Mouse (Mus musculus) c-Kit-positive CD71-positive TER-119-positive erythroid progenitor cells, embryonic 14.5 days (primary cell): ENCODE results near the gene Bex4.
A peak's percentile ranks its signal among the peaks of the same experiment; 100 is the strongest.
"Not testable (repeated sequence)": the region's sequence is repeated elsewhere in the genome, so short reads cannot be mapped to it uniquely, and the experiment has no call there.

ENCODE experiments used
- DNase-seq: peaks from one replicate; pipeline ENCODE4 v3.0.0-alpha.2; 2013; ENCODE audit warnings: low spot score

Gene Bex4

GRCm38 (mm10) chrX:136138827-136139639 lies at the start of gene Bex4:
TSS of gene Bex4 (plus strand) at chrX:136138996.
- DNase-seq, result not testable (repeated sequence)

DNA sequence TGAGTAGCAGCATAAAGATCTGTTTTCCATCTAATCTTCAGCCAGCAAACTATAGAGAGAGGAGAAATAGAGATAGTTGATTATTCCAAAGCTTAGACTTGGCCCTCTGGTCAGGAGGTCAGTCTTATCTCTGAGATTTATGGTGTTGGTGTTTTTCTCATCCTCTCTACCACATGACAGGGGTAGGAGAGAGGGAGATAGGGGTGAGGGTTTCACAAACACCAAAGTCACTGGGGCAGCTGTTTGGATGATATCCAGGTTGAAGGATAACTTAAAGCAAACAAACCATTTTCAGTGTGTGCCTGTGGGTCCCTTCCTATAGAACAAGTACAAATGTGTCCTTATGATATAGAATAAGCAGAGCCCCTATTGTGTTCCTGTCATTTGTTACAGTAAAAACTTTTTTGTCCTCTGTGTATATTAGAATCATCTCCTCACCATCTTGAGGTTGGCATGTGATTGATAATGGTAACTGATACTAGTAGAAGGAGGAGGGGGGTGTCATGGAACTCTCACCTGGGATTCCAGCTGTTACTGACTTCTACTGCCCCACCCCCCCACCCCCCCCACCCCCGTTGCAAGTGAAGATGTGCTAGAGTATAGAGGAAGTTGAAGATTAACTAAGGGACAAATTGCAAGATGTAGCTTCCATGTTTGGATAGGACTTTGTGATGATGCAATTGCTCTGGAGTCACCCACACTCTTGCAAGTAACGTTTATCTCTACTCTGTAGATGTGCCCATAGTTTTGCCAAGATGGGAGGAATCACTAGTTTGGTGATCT lies 46.1 kb upstream of the Bex4 start:
- DNase-seq, result no peak

DNA sequence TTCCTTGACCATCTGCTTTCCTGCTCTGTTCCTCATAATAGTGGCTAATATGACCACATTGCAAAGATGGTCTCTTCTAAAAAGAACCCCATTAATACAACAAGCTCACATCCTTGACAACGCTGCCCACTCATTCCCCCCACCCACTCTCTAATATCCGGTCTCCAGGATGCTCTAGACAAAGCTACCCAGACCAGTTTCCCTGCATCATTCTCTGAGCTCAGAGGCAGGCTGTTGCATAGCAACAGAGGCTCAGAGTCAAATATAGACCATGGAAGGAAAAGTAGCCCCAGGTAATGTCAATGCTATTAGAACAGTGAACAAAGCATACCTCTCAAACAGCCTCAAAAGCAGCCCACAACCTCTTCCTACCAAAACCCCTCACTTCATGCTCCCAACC lies 44.4 kb upstream of the Bex4 start:
- no peak for DNase-seq

DNA sequence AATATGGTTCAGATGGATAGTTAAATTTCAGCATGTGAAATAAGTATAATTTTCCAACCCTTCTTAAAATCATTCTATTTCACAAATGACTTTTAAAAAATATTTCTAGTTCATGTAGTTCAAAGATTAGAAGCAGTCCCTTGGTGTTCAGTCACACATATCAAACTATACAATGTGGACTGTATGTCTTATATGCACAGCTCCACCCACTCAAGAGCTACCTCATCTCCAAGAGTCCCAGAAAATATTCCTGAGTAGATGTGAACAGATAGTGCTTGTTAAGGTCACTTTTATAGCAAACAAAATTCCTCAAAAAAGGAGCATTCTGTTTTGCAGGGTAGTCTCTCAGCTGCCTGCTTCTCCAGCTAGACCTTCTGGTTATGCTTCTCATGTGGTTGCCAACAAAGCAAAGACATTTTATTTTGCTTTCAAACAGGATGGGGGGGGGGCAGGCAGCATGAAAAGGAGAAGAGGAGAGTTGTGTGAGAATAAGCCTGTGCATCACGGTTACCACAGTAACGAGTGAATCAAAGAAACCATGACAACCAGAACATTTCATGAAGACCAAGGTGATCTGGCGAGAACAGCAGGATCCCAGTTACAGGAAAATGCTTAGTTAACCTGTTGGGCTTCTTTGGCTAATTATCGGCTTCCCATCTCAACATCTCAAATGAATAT lies 34.6 kb upstream of the Bex4 start:
- DNase-seq, result no peak

- DNase-seq, result no peak
Observed at GRCm38 (mm10) chrX:136104724-136105088, 34.1 kb upstream of the Bex4 start.

DNA sequence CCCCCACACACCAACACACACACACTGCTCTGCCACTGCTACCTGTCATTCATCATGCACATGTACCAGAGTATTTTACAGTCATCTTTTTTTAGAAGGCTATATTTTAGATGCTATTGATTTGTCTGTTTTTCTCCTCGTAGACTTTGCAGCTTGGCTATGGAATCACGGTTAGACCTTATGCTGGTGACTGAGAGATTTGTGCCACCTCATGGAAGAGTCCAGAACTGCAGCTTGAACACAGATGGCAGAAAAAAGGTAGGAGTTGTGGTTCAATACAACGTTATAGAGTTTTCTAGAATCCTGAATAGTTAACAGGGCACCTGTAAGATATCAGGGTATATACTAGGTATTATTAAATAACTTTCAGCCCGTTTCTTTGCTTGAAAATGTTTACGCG lies 30.9 kb upstream of the Bex4 start:
- DNase-seq, result peak; percentile 3

GRCm38 (mm10) chrX:136115015-136115414 lies 23.8 kb upstream of the Bex4 start:
- no peak for DNase-seq

- DNase-seq, result no peak
Observed at GRCm38 (mm10) chrX:136115419-136115961, 23.3 kb upstream of the Bex4 start.

DNA sequence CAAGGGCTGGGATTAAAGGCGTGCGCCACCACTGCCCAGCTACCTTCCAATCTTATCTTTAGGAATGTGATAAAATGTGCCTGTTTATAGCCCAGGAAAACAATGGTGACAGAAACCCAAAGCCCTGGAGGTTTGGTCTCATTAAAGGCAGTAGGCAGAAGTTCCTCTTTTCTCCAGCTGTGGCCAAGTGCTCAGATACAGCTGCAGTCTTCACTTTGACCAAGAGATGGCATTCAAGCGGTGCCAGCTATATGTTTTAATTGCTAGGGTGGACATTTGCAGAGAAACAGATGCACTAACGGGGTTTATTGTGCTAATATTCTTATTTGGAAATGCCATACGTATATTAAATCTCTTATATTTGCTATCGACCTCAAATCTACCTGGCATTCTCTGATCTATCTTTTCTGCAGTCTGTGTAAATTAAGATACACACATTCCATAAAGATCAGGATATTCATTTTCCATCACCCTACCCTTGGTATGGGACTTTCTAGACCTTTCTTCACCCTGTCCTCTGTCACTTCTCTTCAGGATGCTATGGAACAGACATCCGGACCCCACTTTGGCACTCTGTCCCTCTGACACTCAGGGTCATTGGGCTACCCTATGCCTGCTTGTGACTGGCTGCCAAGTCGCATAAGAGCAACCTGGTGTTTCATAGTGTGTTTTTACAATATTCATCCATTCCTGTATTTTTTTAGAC lies 11.6 kb upstream of the Bex4 start:
- DNase-seq, result no peak

DNA sequence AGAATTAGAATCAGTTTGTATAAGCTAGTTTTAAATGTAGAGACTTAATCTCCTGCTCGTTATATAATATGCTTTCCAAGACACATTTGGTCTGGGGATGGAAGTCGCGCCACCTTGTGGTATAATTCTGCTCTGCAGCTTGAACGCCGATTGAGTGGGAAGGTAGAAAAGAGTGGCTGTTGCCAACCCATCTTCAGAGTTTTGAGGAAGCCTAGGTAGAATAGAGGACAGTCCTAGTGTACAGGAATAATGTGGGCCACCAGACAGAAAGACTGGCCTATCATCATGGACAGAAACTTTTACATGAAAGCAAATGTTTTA lies 11.1 kb upstream of the Bex4 start:
- peak; percentile 71 for DNase-seq

- DNase-seq, result peak; percentile 65
Observed at GRCm38 (mm10) chrX:136135559-136135958, 3.2 kb upstream of the Bex4 start.

- DNase-seq, result not testable (repeated sequence)
Observed at GRCm38 (mm10) chrX:136139640-136140004, 826 bp downstream of the Bex4 start.

- no peak for DNase-seq
Observed at GRCm38 (mm10) chrX:136141385-136141784, 2.6 kb downstream of the Bex4 start.

DNA sequence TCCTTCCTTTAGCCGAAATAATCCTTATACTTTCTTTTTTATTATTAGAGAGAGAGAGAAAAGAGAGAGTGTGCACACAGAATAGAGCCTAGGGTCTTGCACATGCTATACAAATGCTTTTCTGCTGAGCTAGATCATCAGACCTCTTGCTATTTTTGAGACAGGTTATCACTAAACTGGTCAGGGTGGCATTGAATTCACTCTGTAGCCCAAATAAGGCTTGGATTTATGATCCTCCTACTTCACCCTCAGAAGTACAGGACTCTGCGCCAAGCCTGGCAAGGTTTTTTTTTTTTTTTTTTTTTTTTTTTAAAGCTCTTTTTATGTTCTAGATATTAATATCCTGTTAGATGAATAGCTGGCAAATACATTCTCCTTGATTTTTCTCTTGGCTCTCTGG lies 4.9 kb downstream of the Bex4 start:
- no peak for DNase-seq

DNA sequence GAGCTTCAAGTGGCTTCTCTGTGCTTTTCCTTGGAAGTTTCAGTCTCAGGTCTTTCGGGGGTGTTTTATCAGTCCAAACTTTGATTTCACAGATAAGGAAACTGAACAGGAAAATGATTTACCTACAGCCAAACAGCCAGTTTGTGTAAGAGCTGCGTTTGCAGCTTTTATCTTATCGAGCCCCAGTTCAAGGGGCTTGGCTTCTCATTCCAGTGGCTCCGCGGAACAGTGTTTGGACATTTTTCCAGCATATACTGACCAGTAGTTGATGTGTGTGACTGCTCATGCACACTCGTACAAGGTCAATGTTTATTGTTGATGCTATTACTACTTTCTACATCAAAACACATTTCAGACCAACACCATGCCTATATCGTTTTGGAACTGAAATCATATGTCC lies 5.4 kb downstream of the Bex4 start:
- DNase-seq, result no peak

- DNase-seq, result peak; percentile 47
Observed at GRCm38 (mm10) chrX:136170625-136171024, 31.8 kb downstream of the Bex4 start.

DNA sequence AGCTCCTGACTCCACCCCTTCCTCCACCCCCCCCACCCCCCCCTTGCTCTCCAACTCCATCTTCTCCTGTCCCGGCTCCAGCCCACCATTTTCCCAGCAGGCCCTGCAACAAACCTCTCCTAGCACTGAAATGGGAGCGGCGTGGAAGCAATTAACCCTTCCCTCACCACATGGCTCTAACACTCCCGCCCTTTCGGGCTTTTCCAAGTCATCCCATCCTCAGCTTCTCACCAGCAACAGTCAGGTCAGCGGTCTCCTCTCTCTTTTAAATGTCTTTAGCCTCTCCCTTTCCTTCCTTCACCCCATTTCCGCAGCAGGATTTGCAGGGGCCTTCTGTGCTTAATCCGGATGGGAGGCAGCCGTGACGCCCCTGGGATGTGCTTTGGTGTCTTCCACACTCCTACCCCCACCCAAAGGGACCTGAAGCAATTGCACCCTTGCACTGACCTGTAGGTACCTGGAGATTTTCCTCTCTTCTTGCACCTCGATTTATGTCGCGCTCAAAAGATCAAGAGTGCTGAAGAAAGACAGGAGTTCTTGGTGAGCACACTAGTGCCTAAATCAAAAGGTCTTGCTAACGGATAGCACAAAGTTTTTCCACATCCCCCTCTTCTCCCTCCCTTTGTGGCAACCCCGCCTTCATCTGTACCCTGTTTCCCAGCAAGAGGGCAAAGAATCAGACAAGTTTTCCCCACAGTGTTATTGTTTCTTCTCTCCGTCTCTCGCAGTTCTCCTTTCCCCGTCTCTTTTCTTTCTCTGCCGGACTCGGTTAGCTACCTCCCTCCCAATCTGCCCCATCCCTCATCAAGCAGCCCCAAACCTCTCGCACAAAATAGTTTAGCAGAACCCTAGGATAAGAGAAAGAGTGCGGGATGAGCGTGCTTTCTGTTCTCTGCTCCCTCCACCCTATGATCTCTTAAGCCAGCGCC lies 32.7 kb downstream of the Bex4 start:
- peak; percentile 42 for DNase-seq

DNA sequence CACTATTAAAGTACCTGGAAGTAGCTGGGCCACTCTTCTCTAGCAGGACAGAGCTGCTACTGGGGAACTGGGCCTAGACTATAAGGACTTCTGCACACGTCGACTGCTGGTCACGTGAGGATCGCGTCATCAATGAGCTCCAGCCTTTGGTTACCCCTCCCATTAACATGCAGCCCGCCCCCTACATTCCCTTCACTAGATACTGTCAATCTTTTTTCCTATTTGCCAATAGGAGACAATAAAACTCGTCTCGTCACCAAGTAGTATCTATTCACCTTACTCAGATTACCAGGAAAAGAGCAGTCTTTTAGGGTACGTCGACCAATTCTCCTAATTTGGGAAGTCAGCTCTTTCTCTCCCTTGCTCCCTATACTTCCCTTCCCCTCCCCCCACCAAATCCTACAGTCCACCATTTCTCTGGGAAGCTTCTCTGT lies 33.3 kb downstream of the Bex4 start, which contains the start of gene Tceal8:
Gene Tceal8, minus strand, starts transcription at position 225 of the 434 bp plus-strand sequence.
- peak; percentile 82 for DNase-seq

DNA sequence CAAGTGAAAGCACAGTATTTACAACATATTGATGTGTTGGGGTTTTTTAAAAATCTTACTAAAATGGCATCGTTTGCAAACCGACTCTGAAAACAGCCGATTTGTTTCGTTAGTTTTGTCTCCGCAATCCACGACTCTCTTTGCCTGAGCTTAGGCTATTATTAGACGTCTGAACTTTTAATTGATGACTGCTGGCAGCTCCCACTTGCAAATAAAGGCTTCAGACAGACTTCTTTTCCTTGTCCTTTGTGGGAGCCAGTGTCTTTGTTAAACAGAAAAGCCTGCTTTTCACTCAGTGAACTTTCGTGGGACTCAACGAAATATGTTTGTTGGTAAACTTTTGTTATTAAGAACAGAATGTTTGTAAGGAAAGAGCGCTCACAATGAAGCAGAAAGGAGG lies 34.0 kb downstream of the Bex4 start:
- DNase-seq, result peak; percentile 12

GRCm38 (mm10) chrX:136180897-136181553 lies 42.2 kb downstream of the Bex4 start:
- DNase-seq, result no peak
